Mouse (Mus musculus) layer of hippocampus, adult 18-20 months (tissue): ENCODE results near the gene Peak1. TPM values are rescaled to one million over a fixed set of nuclear protein-coding genes. Genes with fewer than 3 reads are reported as not detected.

Experiments
- DNase-seq, 2 experiments: peaks; one replicate each; pipeline ENCODE4 v3.0.0; 2022; ENCODE audit warnings: low spot score in 2 of 2
- total RNA-seq, 2 experiments: library from RNA; stranded (reverse); gene quantifications; 2 replicates each; pipeline ENCODE4 v1.2.3; 2021

The Peak1 gene
- total RNA-seq, 2 experiments from 2014 or later = 50.0 to 53.3 TPM

GRCm38 (mm10) chr9:56417415-56417947 lies 386 bp downstream of the Peak1 start:
- DNase-seq = peak; percentile 71 to 82

- no peak for DNase-seq
Measured at GRCm38 (mm10) chr9:56415935-56416607, 1.8 kb downstream of the Peak1 start.

- no peak for DNase-seq
Measured at GRCm38 (mm10) chr9:56415393-56415792, 2.5 kb downstream of the Peak1 start.

DNA sequence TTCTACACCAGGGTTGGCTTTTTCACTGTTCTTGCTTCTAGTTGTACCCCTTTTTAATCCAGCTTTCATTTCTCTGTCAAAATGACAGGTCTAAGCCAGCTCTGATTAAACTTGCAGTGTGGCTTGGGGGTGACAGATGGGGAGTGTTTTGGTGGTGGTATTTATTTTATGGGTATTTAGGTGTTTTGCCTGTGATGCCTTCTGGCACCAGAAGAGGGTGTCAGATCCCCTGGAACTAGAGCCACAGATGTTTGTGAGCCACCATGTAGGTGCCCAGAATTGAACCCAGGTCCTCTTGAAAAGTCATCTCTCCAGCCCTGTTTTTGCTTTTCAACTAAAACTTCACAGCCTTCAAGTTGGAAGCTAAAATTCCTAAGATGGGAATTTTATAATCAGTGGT lies 3.5 kb downstream of the Peak1 start:
- no peak for DNase-seq

- no peak for DNase-seq
Measured at GRCm38 (mm10) chr9:56412716-56413115, 5.2 kb downstream of the Peak1 start.

DNA sequence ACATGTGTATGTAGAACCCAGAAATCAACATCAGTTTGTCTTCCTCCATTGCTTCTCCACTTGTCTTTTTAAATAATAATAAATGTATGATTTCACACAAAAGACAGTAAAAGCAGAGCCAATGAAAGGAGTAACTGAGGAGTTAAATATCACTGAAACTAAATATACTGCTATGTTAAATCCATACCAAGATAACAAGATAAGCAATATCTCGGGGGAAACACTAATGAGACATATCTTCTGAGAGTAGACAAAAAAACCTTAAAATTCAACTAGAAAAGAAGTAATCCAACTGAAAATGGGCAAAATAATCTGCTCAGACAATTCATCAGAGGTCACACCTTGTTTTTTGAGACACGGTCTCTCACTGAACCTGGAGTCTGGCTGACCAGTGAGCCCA lies 7.9 kb downstream of the Peak1 start:
- no peak for DNase-seq

- no peak for DNase-seq
Measured at GRCm38 (mm10) chr9:56404619-56405018, 13.2 kb downstream of the Peak1 start.

DNA sequence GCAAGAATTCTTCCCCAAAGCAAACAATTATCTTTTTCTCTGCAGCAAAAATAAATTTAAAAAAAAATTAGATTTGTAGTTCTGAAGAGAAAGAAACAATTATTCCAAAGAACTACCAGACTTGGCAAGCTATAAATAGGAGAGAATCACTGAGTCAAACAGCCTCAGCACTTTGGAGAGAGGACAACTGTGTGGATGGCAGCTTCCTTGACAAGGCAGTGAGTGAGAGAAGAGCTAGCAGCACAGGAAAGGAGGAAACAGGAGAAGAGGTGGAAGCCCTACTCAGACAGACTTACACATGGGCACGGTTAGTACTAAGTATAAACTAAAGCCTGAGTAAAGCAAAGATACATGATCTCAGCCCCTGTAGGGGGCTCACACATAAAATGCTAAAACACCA lies 21.6 kb downstream of the Peak1 start:
- DNase-seq = peak in 1 of 2 experiments; percentile 17

DNA sequence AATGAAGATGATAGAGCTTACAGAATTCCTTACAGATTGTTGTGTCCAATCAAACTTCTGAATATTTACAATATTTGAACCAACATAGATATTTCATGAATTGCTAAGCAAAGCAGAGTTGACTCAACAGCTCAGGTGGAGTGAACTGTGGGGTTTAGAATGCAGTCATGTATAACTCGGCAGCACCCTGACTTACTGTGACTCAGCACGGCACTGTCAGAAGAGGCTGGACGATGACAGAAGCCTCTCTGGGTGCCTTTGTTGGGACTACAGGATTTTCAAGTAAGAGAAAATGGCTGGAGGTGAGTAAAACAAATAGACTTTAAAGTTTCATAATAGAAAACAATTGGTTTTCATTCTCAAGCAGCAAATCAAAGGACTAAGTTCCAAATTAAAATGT lies 25.0 kb downstream of the Peak1 start:
- no peak for DNase-seq

GRCm38 (mm10) chr9:56382786-56383185 lies 35.1 kb downstream of the Peak1 start:
- DNase-seq = no peak

DNA sequence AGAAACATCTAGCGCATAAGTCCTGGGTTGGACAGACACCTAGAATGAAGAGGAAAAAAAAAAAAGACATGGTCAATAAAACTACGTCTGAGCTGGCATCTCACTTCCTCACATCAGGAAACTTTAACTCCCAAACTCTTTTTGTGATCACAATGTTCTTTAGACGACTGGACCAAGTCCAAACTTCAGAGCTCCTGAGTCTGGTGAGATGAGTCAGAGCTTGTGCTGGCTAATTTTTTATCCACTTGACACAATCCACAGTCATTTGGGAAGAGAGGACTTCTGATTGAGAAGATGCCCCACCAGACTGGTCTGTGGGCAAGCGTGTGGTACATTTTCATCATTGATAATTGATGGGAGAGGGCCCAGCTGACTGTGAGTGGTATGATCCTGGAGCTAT lies 43.5 kb downstream of the Peak1 start:
- peak in 1 of 2 experiments; percentile 15 for DNase-seq

DNA sequence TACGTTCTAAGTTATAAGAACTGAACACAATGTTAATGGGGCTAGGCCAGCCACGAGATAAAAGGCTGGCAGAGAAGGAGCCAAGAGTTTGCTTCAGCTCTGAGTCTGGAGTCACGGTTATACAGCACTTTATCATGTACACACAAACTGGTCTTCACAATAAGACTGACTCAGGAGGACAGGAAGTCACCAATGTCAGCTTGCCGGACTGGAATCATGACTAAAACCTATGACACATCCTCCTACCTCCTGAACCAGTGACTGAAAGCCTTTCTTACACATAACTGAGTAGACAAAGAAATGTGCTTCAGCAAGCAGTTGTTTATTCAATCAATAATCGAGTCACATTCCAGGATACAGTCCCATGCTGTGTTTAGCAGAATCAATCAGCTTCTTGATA lies 47.2 kb downstream of the Peak1 start:
- DNase-seq = no peak

GRCm38 (mm10) chr9:56368814-56369213 lies 49.1 kb downstream of the Peak1 start:
- DNase-seq = no peak

DNA sequence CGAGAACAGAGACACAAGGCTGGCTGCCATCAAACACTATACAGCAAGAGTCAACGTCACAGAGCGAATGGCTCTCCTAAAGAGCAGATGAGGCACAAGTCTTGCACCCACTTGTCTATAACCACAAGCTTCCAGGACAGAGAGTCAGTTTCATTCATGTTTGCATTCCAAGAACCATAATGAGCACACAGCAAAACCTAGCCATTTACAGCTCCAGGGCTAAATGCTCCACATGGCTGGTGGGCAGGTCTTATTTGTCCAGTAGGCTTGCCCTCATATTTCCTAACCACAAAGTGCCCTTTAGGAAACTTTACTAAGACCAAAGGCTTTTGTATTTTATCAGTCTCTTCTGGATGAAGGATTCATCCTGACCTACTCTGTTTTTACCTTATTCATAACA lies 54.6 kb downstream of the Peak1 start:
- no peak for DNase-seq

- DNase-seq = no peak
Measured at GRCm38 (mm10) chr9:56359261-56359660, 58.6 kb downstream of the Peak1 start.

GRCm38 (mm10) chr9:56355186-56355585 lies 62.7 kb downstream of the Peak1 start:
- no peak for DNase-seq

GRCm38 (mm10) chr9:56346321-56346720 lies 71.5 kb downstream of the Peak1 start:
- DNase-seq = peak in 1 of 2 experiments; percentile 29

- peak in 1 of 2 experiments; percentile 25 for DNase-seq
Measured at GRCm38 (mm10) chr9:56339426-56340195, 78.3 kb downstream of the Peak1 start.

GRCm38 (mm10) chr9:56334363-56334762 lies 83.5 kb downstream of the Peak1 start:
- DNase-seq = no peak

GRCm38 (mm10) chr9:56332774-56333173 lies 85.1 kb downstream of the Peak1 start:
- no peak for DNase-seq

DNA sequence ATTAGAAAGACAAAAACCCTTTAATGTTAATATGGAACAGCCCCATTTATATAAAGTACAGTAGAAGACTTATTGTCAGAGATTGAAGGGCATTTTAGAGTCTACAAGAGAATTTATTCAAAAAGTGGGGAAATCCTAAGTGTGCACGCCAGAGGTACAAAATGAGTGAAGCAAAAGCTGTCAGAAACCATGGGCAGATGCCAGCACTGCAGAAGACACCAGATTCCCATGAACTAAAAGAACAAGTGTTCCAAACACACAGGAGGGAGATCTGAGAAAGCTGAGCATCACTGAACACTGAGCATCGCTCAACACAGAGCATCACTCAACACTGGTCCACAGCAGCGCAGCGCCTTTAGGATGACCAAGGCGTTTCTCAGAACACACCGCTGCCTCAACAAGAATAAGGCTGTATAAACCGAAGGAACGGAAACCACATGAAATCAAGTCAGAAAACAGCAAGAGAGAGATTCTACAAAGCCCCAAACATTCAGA lies 91.3 kb downstream of the Peak1 start:
- peak in 1 of 2 experiments; percentile 64 for DNase-seq

- no peak for DNase-seq
Measured at GRCm38 (mm10) chr9:56325725-56326124, 92.1 kb downstream of the Peak1 start.
